Mouse (Mus musculus): ENCODE data around the gene Frat1. TPM values are rescaled to one million over a fixed set of nuclear protein-coding genes. Genes with fewer than 3 reads are reported as not detected.

Gene Frat1
- polyA plus RNA-seq (2012): 2.3 and 2.8 TPM in 2 replicates

DNA sequence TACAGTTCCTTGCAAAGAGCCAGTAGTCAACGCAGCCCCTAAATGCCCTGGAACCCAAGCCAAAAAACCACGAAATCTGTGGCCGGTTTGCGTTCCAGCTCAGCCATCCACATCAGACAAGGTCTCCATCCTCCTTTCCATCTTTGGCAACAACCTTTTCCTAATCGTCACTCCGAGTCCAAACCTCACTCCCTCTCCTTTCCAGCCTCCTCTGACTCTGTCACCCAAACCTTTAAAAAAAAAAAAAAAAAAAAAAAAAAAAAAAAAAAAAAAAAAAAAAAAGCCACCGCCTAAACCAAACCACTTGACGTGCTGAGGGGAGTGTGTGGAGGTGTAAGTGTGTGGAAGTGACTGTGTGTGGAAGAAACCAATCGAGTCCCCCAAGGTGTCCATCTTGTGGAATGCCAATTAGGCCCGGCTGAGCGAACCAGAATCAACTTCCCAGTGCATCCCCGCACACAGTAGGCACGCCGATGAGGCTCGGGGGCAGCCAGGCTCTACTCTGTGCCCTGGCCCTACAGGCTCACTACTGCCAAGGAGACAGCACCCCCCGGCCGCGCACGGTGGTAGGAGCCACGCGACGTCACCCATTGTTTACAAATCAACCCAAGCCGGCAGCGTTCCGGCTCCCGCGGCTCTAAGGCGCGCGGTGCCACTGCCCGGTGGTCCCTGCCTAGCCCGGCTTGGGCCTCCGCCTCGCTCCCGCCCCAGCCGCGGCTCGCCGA lies at the start of gene Frat1:
Gene Frat1, plus strand, starts transcription at position 590 of the 725 bp plus-strand sequence.
- Histone ChIP-seq H3K4me1 (ENCODE audit: control insufficient read depth) (peaks cover 64% of the 10 kb centered on the region), H3K4me3 (replicated peaks) (peak within 1 kb of the TSS; percentile 94), H3K27me3 (ENCODE audit: control insufficient read depth) (no peaks in the 10 kb centered on the region), H3K9me3 (ENCODE audit: control insufficient read depth, low read length) (no peaks in the 10 kb centered on the region), H3K36me3 (ENCODE audit: control insufficient read depth) (peaks cover 9% of the 10 kb centered on the region)
- TF ChIP-seq GATA1 (IDR thresholded peaks at IDR 0.05; ENCODE audit: low read length): no peak
- TF ChIP-seq TAL1 (IDR thresholded peaks at IDR 0.05; ENCODE audit: low read length): no peak

GRCm38 (mm10) chr19:41786896-41787295 lies 42.9 kb upstream of the Frat1 start:
- Histone ChIP-seq H3K27me3 (ENCODE audit: control insufficient read depth) (no peaks in the 10 kb centered on the region), H3K9me3 (ENCODE audit: control insufficient read depth, low read length) (no peaks in the 10 kb centered on the region), H3K4me1 (ENCODE audit: control insufficient read depth) (peaks cover 8% of the 10 kb centered on the region), H3K36me3 (ENCODE audit: control insufficient read depth) (peaks cover 95% of the 10 kb centered on the region), H3K4me3 (replicated peaks) (no peak overlapping the region)
- TF ChIP-seq TAL1 (IDR thresholded peaks at IDR 0.05; ENCODE audit: low read length) (no peak), GATA1 (IDR thresholded peaks at IDR 0.05; ENCODE audit: low read length) (no peak)

DNA sequence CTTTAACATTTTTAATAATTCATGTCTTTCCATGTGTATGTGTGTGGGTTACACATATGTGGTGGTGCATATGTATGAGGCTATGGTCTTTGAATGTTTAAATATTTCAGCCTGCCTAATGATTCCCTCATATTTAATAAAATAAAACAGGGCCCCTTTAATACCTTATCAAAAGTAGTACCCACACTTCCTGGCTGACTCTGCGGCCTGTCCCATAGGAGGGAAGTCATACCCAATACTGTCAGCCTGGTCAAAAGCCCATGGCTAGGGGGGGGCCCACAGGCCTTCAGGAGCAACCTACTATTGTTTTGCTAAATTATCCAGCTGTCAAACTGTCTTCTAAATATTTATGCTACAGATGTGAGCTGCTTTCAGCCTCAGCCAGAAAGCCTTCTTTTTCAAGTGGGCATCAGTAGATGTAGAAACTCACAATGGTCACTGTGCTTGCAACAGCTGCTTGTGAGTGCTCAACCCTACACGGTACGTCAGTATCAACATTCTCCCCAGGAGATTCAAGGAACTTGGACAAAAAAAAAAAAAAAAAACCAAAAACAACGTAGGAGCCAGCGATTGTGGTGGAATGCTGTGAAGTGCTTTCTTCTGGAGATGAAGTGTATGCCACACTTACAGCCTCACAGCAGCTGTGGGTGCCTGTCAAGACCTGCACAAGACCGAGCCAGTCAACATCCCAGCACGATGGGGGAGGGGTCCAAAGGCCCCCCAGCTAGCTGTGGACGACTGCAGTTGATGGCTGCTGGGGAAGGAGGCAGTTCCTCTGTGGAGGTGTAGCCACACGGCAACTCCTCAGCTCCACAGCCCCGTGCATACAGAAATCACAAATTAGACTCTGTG lies 40.4 kb upstream of the Frat1 start:
- no peak overlapping the region for H3K4me3 ChIP-seq (replicated peaks)
- H3K36me3 ChIP-seq (ENCODE audit: control insufficient read depth): peaks cover 88% of the 10 kb centered on the region
- peaks cover 25% of the 10 kb centered on the region for H3K4me1 ChIP-seq (ENCODE audit: control insufficient read depth)

GRCm38 (mm10) chr19:41791384-41791783 lies 38.4 kb upstream of the Frat1 start:
- no peak overlapping the region for H3K4me3 ChIP-seq (replicated peaks)
- H3K4me1 ChIP-seq (ENCODE audit: control insufficient read depth): peaks cover 37% of the 10 kb centered on the region
- H3K36me3 ChIP-seq (ENCODE audit: control insufficient read depth): peaks cover 81% of the 10 kb centered on the region
- H3K9me3 ChIP-seq (ENCODE audit: control insufficient read depth, low read length): no peaks in the 10 kb centered on the region
- TF ChIP-seq GATA1 (IDR thresholded peaks at IDR 0.05; ENCODE audit: low read length) (no peak), TAL1 (IDR thresholded peaks at IDR 0.05; ENCODE audit: low read length) (no peak)
- no peaks in the 10 kb centered on the region for H3K27me3 ChIP-seq (ENCODE audit: control insufficient read depth)

More for the DNA sequence above, 40.4 kb upstream of the Frat1 start:
- H3K9me3 ChIP-seq (ENCODE audit: control insufficient read depth, low read length): no peaks in the 10 kb centered on the region
- TF ChIP-seq GATA1 (IDR thresholded peaks at IDR 0.05; ENCODE audit: low read length): no peak
- TF ChIP-seq TAL1 (IDR thresholded peaks at IDR 0.05; ENCODE audit: low read length): no peak
- no peaks in the 10 kb centered on the region for H3K27me3 ChIP-seq (ENCODE audit: control insufficient read depth)

DNA sequence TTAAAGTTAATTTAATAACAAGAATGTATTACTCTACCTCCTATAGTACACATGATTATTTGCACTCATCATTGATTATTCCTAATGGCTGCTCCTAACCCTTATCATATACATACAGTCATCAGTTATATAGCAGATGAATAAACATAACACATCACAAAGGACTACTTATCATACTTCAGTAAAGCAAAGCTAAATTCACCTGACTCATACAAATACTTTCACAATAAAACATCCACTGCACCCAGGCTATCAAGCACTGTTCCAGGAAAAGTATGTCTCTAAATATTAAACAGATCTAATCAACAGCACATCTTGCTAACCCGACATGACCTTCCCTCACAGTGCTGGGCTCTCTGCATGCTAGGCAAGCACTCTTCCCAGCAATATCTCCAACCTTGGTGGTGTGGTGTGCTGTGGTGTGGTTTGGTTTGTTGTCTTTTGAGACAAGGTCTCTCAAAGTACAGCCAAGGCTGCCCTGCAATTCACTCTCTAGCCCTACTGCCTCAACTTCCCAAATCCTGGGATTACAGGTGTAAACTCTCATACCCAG lies 36.8 kb upstream of the Frat1 start:
- no peaks in the 10 kb centered on the region for H3K27me3 ChIP-seq (ENCODE audit: control insufficient read depth)
- peaks cover 80% of the 10 kb centered on the region for H3K36me3 ChIP-seq (ENCODE audit: control insufficient read depth)
- no peaks in the 10 kb centered on the region for H3K9me3 ChIP-seq (ENCODE audit: control insufficient read depth, low read length)
- TF ChIP-seq TAL1 (IDR thresholded peaks at IDR 0.05; ENCODE audit: low read length) (no peak), GATA1 (IDR thresholded peaks at IDR 0.05; ENCODE audit: low read length) (no peak)
- H3K4me3 ChIP-seq (replicated peaks): no peak overlapping the region
- H3K4me1 ChIP-seq (ENCODE audit: control insufficient read depth): peaks cover 44% of the 10 kb centered on the region

DNA sequence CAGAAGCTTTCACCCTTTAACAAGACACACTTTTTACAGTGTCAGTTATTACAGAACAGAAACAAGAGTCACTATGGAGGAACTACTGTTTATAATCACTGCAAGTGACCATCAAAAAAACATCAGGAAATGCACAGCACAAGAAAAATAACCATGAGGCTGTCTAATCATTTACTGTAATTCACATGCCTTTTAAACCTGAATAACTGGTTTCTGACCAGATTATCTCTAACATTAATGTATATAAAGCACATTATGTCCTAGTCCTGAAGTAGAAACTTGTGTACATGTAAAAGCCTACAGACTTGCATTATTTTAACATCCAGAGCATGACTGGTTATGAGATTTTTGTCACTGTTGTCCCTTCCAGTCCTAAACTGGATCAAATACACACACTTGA lies 35.8 kb upstream of the Frat1 start:
- Histone ChIP-seq H3K4me1 (ENCODE audit: control insufficient read depth) (peaks cover 45% of the 10 kb centered on the region), H3K36me3 (ENCODE audit: control insufficient read depth) (peaks cover 78% of the 10 kb centered on the region), H3K9me3 (ENCODE audit: control insufficient read depth, low read length) (no peaks in the 10 kb centered on the region), H3K4me3 (replicated peaks) (no peak overlapping the region), H3K27me3 (ENCODE audit: control insufficient read depth) (no peaks in the 10 kb centered on the region)
- TF ChIP-seq GATA1 (IDR thresholded peaks at IDR 0.05; ENCODE audit: low read length) (no peak), TAL1 (IDR thresholded peaks at IDR 0.05; ENCODE audit: low read length) (no peak)

- peaks cover 50% of the 10 kb centered on the region for H3K4me1 ChIP-seq (ENCODE audit: control insufficient read depth)
- TF ChIP-seq GATA1 (IDR thresholded peaks at IDR 0.05; ENCODE audit: low read length): no peak
- no peak for TF ChIP-seq TAL1 (IDR thresholded peaks at IDR 0.05; ENCODE audit: low read length)
These were observed 34.9 kb upstream of the Frat1 start for GRCm38 (mm10) chr19:41794901-41795300.

DNA sequence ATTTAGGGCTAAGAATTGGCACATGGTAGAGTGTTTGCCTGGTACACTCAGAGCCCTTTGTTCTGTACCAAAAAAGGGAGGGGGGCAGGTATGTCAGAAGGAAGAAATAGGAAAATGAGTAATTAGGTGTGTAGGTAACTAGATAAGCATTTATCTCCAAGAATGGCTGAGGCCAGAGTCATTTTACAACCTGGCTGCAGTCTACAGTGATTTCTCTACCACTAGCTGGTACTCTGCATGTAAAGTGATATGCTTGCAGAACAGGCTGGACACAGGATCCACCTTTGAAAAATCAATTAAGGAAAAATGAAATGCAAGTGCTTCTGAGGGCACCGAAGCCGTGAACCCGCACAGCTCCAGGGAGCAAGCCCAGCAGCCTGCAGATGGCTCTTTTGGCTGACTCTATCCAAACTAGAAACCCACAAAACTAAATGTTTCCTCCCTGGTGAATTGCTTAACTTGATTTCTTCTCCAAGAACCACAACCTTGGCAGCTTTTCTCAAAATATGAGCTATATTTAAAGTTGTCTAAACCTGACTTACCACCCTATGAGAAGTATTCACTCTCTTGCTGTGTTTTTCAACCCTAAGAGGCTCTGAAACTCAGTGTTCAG lies 33.5 kb upstream of the Frat1 start:
- TF ChIP-seq TAL1 (IDR thresholded peaks at IDR 0.05; ENCODE audit: low read length): no peak
- no peak for TF ChIP-seq GATA1 (IDR thresholded peaks at IDR 0.05; ENCODE audit: low read length)
- H3K4me1 ChIP-seq (ENCODE audit: control insufficient read depth): peaks cover 62% of the 10 kb centered on the region
- H3K36me3 ChIP-seq (ENCODE audit: control insufficient read depth): peaks cover 66% of the 10 kb centered on the region
- no peak overlapping the region for H3K4me3 ChIP-seq (replicated peaks)
- H3K27me3 ChIP-seq (ENCODE audit: control insufficient read depth): no peaks in the 10 kb centered on the region
- no peaks in the 10 kb centered on the region for H3K9me3 ChIP-seq (ENCODE audit: control insufficient read depth, low read length)

More at GRCm38 (mm10) chr19:41794901-41795300, 34.9 kb upstream of the Frat1 start:
- Histone ChIP-seq H3K9me3 (ENCODE audit: control insufficient read depth, low read length) (no peaks in the 10 kb centered on the region), H3K4me3 (replicated peaks) (no peak overlapping the region), H3K36me3 (ENCODE audit: control insufficient read depth) (peaks cover 73% of the 10 kb centered on the region), H3K27me3 (ENCODE audit: control insufficient read depth) (no peaks in the 10 kb centered on the region)

Data from erythroblast, embryonic 14.5 days (primary cell).